Mouse (Mus musculus): ENCODE results near the gene Ccdc40.

Gene Ccdc40

GRCm38 (mm10) chr11:119228091-119228781, at the start of gene Ccdc40, which contains the start of gene Tbc1d16:
TSS of gene Ccdc40 (plus strand) at chr11:119228572.
TSS of gene Tbc1d16 (minus strand) at chr11:119228499.
- peak; percentile 31 to 47 for DNase-seq (ENCODE audit: low read depth in 2 of 2, low spot score in 2 of 2)

GRCm38 (mm10) chr11:119180824-119181582, 47.4 kb upstream of the Ccdc40 start:
- no peak for DNase-seq (ENCODE audit: low read depth in 2 of 2, low spot score in 2 of 2)

DNA sequence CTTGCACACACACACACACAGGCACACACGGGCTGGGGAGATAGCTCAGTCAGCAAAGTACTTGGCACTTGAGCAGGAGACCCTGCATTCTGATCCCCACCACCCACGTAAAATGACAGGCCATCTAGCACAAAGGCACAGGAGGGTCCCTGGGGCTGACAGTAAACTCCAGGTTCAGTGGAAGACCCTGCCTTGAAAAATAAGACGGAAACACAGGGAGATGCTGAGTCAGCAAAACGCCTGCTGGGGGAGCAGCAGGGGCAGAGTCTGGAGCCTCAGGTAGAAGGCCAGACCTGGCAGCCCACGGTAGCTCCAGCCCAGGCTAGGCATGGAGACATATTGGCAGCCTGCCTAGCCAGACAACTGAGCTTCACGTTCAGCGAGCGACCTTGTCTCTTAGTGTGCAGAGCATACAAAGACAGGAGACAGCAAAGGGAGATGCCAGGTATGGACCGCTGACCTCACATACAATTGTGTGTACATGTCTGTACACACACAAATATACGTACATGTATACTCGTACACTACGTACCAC, 46.4 kb upstream of the Ccdc40 start:
- no peak for DNase-seq (ENCODE audit: low read depth in 2 of 2, low spot score in 2 of 2)

GRCm38 (mm10) chr11:119183684-119184310, 44.6 kb upstream of the Ccdc40 start:
- peak in 1 of 2 experiments; percentile 40 for DNase-seq (ENCODE audit: low read depth in 2 of 2, low spot score in 2 of 2)

GRCm38 (mm10) chr11:119186381-119186780, 42.0 kb upstream of the Ccdc40 start:
- DNase-seq (ENCODE audit: low read depth in 2 of 2, low spot score in 2 of 2) = no peak

GRCm38 (mm10) chr11:119186989-119187799, 41.2 kb upstream of the Ccdc40 start:
- peak; percentile 72 to 81 for DNase-seq (ENCODE audit: low read depth in 2 of 2, low spot score in 2 of 2)

- DNase-seq (ENCODE audit: low read depth in 2 of 2, low spot score in 2 of 2) = no peak
These were observed 40.6 kb upstream of the Ccdc40 start for GRCm38 (mm10) chr11:119187800-119188197.

DNA sequence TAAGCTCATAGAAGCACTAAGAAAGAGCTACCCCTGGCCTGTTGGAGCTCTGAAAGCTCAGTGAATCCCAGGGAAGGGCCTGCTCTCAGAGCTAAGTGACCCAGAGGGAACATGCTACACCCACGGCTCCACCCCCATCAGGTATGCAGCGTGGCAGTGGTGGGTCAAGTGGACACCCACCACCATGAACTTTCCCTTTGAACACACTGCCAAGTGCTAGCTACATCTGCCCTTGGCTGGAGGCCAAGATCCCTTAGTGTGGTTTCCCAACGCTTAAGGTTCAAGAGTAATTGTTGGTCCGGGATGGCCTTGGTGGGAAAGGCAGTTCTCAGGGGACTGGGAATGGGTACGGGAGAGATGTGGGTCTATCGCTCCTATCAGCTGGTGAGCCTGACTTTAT, 40.0 kb upstream of the Ccdc40 start:
- no peak for DNase-seq (ENCODE audit: low read depth in 2 of 2, low spot score in 2 of 2)

DNA sequence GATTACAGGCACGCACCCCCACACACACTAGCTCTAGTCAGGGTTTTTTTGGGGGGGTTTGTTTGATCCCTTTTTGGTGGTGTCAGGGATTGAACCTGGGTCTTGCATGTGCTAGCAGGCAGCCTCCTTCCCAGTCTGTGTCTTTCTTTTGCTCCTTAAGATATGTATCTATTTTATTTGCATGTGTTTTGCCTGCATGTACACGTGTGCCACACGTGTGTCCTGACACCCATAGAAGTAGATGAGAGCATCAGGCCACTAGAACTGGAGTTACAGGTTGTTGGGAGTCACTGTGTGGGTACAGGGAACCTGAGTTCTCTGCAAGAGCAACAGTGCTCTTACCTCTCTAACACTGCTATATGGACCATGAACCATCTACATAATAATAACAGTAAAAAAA, 39.1 kb upstream of the Ccdc40 start:
- DNase-seq (ENCODE audit: low read depth in 2 of 2, low spot score in 2 of 2) = no peak

- DNase-seq (ENCODE audit: low read depth in 2 of 2, low spot score in 2 of 2) = peak; percentile 40 to 55
These were observed 37.9 kb upstream of the Ccdc40 start for GRCm38 (mm10) chr11:119190498-119190897.

GRCm38 (mm10) chr11:119191606-119192081, 36.7 kb upstream of the Ccdc40 start:
- DNase-seq (ENCODE audit: low read depth in 2 of 2, low spot score in 2 of 2) = no peak

- DNase-seq (ENCODE audit: low read depth in 2 of 2, low spot score in 2 of 2) = no peak
These were observed 36.2 kb upstream of the Ccdc40 start for GRCm38 (mm10) chr11:119192176-119192575.

- DNase-seq (ENCODE audit: low read depth in 2 of 2, low spot score in 2 of 2) = no peak
These were observed 35.8 kb upstream of the Ccdc40 start for GRCm38 (mm10) chr11:119192605-119193004.

GRCm38 (mm10) chr11:119197618-119198563, 30.5 kb upstream of the Ccdc40 start:
- no peak for DNase-seq (ENCODE audit: low read depth in 2 of 2, low spot score in 2 of 2)

- peak; percentile 39 to 42 for DNase-seq (ENCODE audit: low read depth in 2 of 2, low spot score in 2 of 2)
These were observed 29.7 kb upstream of the Ccdc40 start for GRCm38 (mm10) chr11:119198564-119199232.

DNA sequence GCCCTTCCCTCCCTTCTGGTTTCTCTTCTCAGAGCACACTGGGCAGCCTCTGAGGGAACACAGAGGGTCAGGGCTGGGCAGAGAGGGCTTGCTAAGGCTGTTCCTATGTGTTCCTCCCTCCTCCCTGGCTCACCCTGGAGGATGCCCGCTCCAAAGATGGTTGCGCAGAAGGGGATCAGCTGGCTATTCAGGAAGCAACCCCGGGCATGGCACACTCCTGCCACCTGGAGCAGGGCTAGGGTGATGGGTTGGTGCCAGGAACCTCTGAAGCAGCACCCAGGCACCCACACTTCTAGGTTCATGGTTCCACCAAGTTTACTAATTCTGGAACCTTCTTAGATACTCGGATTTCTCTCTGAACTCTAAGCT, 29.2 kb upstream of the Ccdc40 start:
- DNase-seq (ENCODE audit: low read depth in 2 of 2, low spot score in 2 of 2) = no peak

DNA sequence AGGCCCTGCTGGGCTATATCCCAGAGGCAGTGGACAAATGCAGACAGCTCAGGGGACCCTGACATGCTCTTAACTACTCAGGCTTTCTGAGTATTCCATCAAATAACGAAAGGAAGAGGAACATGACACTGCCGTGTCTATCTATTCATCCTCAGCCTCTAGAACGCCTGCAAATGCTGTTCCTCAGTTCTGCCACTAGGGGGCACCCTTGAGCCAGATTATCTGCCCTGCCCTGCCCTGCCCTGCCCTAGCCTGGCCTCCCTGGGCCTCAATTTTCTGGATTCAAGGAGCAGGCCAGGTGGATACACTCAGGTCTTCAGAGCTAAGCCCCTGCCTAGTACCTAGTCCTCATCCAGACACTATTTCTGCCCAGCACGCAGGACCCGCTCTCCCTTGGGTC, 24.9 kb upstream of the Ccdc40 start:
- DNase-seq (ENCODE audit: low read depth in 2 of 2, low spot score in 2 of 2) = peak; percentile 23 to 34

DNA sequence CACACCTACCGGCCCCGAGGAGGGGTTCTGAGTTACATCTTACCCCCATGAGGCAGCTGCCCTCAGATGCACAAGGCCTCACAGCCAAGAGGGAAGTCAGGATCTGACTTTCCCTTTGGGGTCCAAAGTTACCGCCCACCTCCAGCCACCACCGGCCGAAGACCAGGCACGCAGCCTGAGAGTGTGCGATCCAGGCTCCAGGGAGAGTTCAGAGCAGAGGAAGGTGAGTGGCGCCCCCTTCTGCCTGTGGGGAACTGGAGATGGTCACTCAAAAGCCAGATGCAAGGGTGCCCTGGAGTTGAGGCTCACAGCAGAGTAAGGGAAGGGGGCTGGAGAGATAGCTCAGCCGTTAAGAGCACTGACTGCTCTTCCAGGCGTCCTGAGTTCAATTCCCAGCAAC, 22.6 kb upstream of the Ccdc40 start:
- no peak for DNase-seq (ENCODE audit: low read depth in 2 of 2, low spot score in 2 of 2)

DNA sequence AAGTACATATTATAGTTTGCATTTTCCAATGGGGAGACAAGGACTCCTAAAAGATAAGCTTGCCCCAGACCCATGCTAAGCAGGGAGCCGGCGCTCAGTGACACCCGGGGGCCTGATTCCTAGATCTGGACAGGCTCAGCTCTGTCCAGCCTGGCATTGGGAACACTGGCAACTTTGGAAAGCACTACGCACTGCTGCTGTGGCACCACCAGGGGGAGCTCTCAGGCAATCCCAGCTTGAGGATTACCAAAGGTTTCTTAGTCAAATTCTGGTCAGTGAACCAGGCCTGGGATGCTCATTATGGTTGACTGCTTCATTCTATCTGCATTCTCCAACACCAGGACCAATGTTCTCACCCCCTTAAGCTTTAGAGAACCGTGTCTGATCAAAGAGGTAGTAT, 21.8 kb upstream of the Ccdc40 start:
- peak; percentile 40 to 67 for DNase-seq (ENCODE audit: low read depth in 2 of 2, low spot score in 2 of 2)
